Mouse (Mus musculus) lung, postnatal 14 days (tissue): ENCODE results near the gene Gm20792.
"Not testable (repeated sequence)": the region's sequence is repeated elsewhere in the genome, so short reads cannot be mapped to it uniquely, and the experiment has no call there.

Experiments used
- DNase-seq: peaks from one replicate; pipeline ENCODE4 v3.0.0; 2021

The Gm20792 gene

DNA sequence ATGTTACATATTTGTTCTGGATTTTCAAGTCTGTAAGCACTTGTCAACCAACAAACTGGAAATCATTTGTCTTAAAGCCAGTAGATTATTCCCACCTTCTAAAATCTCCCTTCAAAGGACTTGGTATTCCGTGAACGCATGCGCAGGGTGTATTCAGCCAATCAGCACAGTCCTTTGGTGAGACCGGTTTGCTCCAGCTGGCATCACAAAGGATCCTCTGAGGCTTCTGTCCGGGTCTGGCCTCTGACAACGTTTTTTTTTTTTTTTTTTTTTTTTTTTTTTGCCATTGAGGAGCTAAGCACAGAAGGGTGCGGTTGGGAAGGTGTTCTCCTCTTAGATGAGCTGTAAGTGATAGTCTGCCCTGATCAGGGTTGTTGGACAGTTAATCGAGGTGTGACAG is at the start of gene Gm20792:
Gm20792 (plus strand) TSS at position 301 of the 400 bp plus-strand sequence.
- DNase-seq, result not testable (repeated sequence)
